Mouse (Mus musculus): ENCODE data around the gene Fcgr1. TPM values are rescaled to one million over a fixed set of nuclear protein-coding genes. Genes with fewer than 3 reads are reported as not detected.
A peak's percentile ranks its signal among the peaks of the same experiment; 100 is the strongest.
"Not testable (repeated sequence)": the region's sequence is repeated elsewhere in the genome, so short reads cannot be mapped to it uniquely, and the experiment has no call there.

Fcgr1 gene
- total and polyA plus RNA-seq, 2 experiments from 2014 or later: 1.5 to 3.0 TPM

GRCm38 (mm10) chr3:96250890-96251289 is 42.9 kb downstream of the Fcgr1 start:
- H3K9me3 ChIP-seq (replicated peaks; ENCODE audit: control insufficient read depth, low read length): no peaks in the 10 kb centered on the region
- no peaks in the 10 kb centered on the region for H3K27me3 ChIP-seq (ENCODE audit: control insufficient read depth, insufficient read depth, low read length)
- ATAC-seq (ENCODE audit: insufficient read depth, low read depth) (no peak), DNase-seq (ENCODE audit: low spot score) (no peak)
- no peak overlapping the region for H3K9ac ChIP-seq (replicated peaks; ENCODE audit: low read depth, low read length)
- H3K4me3 ChIP-seq (ENCODE audit: low read depth, low read length): no peak overlapping the region
- no peaks in the 10 kb centered on the region for H3K36me3 ChIP-seq (replicated peaks; ENCODE audit: control insufficient read depth, insufficient read depth, low read length)
- no peak overlapping the region for H3K4me2 ChIP-seq (ENCODE audit: low read depth, low read length)
- H3K4me1 ChIP-seq (ENCODE audit: control insufficient read depth, insufficient read depth): peaks cover 25% of the 10 kb centered on the region; the same call in 1 of the 2 replicates
- WGBS: 75% methylated on average over 3 of the region's 3 CpGs
- H3K27ac ChIP-seq (ENCODE audit: low read depth): no peak overlapping the region
- no peak for TF ChIP-seq CTCF (IDR thresholded peaks at IDR 0.05; ENCODE audit: low read depth)
- no peak for TF ChIP-seq EP300 (IDR thresholded peaks at IDR 0.05; ENCODE audit: low read depth)

GRCm38 (mm10) chr3:96249034-96249345 is 44.8 kb downstream of the Fcgr1 start:
- DNase-seq (ENCODE audit: low spot score): no peak
- Histone ChIP-seq H3K9ac (replicated peaks; ENCODE audit: low read depth, low read length) (no peak overlapping the region), H3K27ac (ENCODE audit: low read depth) (peak overlapping the region; percentile 22; the same call in 1 of the 2 replicates), H3K36me3 (replicated peaks; ENCODE audit: control insufficient read depth, insufficient read depth, low read length) (no peaks in the 10 kb centered on the region), H3K27me3 (ENCODE audit: control insufficient read depth, insufficient read depth, low read length) (no peaks in the 10 kb centered on the region), H3K4me1 (ENCODE audit: control insufficient read depth, insufficient read depth) (peaks cover 32% of the 10 kb centered on the region), H3K9me3 (replicated peaks; ENCODE audit: control insufficient read depth, low read length) (no peaks in the 10 kb centered on the region), H3K4me2 (ENCODE audit: low read depth, low read length) (peak overlapping the region; percentile 59; the same call in 1 of the 2 replicates), H3K4me3 (ENCODE audit: low read depth, low read length) (no peak overlapping the region; the same call in 1 of the 2 replicates)
- WGBS: 51% methylated on average over 4 of the region's 4 CpGs
- TF ChIP-seq EP300 (IDR thresholded peaks at IDR 0.05; ENCODE audit: low read depth): no peak
- no peak for TF ChIP-seq CTCF (IDR thresholded peaks at IDR 0.05; ENCODE audit: low read depth)
- ATAC-seq (ENCODE audit: insufficient read depth, low read depth): no peak

GRCm38 (mm10) chr3:96248141-96249033 is 45.4 kb downstream of the Fcgr1 start:
- Histone ChIP-seq H3K4me3 (ENCODE audit: low read depth, low read length) (peak overlapping the region; percentile 44), H3K9me3 (replicated peaks; ENCODE audit: control insufficient read depth, low read length) (no peaks in the 10 kb centered on the region), H3K4me2 (ENCODE audit: low read depth, low read length) (peak overlapping the region; percentile 59), H3K4me1 (ENCODE audit: control insufficient read depth, insufficient read depth) (peaks cover 38% of the 10 kb centered on the region), H3K27ac (ENCODE audit: low read depth) (peak overlapping the region; percentile 22; the same call in 1 of the 2 replicates), H3K27me3 (ENCODE audit: control insufficient read depth, insufficient read depth, low read length) (no peaks in the 10 kb centered on the region), H3K9ac (replicated peaks; ENCODE audit: low read depth, low read length) (no peak overlapping the region), H3K36me3 (replicated peaks; ENCODE audit: control insufficient read depth, insufficient read depth, low read length) (no peaks in the 10 kb centered on the region)
- WGBS: 53% methylated on average over 6 of the region's 6 CpGs
- TF ChIP-seq EP300 (IDR thresholded peaks at IDR 0.05; ENCODE audit: low read depth) (no peak), CTCF (IDR thresholded peaks at IDR 0.05; ENCODE audit: low read depth) (no peak)
- ATAC-seq (ENCODE audit: insufficient read depth, low read depth) (no peak), DNase-seq (ENCODE audit: low spot score) (no peak)

GRCm38 (mm10) chr3:96247356-96248140 is 46.2 kb downstream of the Fcgr1 start:
- peaks cover 38% of the 10 kb centered on the region for H3K4me1 ChIP-seq (ENCODE audit: control insufficient read depth, insufficient read depth)
- no peaks in the 10 kb centered on the region for H3K36me3 ChIP-seq (replicated peaks; ENCODE audit: control insufficient read depth, insufficient read depth, low read length)
- H3K27me3 ChIP-seq (ENCODE audit: control insufficient read depth, insufficient read depth, low read length): no peaks in the 10 kb centered on the region
- H3K4me3 ChIP-seq (ENCODE audit: low read depth, low read length): peak overlapping the region; percentile 44
- ATAC-seq (ENCODE audit: insufficient read depth, low read depth): no peak
- WGBS: 9% methylated on average over 11 of the region's 11 CpGs
- H3K4me2 ChIP-seq (ENCODE audit: low read depth, low read length): peak overlapping the region; percentile 59
- peak overlapping the region; percentile 38; the same call in 1 of the 2 replicates for H3K27ac ChIP-seq (ENCODE audit: low read depth)
- no peaks in the 10 kb centered on the region for H3K9me3 ChIP-seq (replicated peaks; ENCODE audit: control insufficient read depth, low read length)
- DNase-seq (ENCODE audit: low spot score): no peak
- H3K9ac ChIP-seq (replicated peaks; ENCODE audit: low read depth, low read length): peak overlapping the region; percentile 64
- TF ChIP-seq CTCF (IDR thresholded peaks at IDR 0.05; ENCODE audit: low read depth) (no peak), EP300 (IDR thresholded peaks at IDR 0.05; ENCODE audit: low read depth) (no peak)

GRCm38 (mm10) chr3:96246427-96246856 is 47.3 kb downstream of the Fcgr1 start, which contains the start of gene Hist2h3c1:
TSS of gene Hist2h3c1 (plus strand) at chr3:96246685.
- ATAC-seq (ENCODE audit: insufficient read depth, low read depth): peak; percentile 91
- H3K4me1 ChIP-seq (ENCODE audit: control insufficient read depth, insufficient read depth): peaks cover 38% of the 10 kb centered on the region

GRCm38 (mm10) chr3:96246018-96246417 is 47.8 kb downstream of the Fcgr1 start:
- peaks cover 41% of the 10 kb centered on the region for H3K4me1 ChIP-seq (ENCODE audit: control insufficient read depth, insufficient read depth)
- not testable (repeated sequence) for H3K36me3 ChIP-seq (replicated peaks; ENCODE audit: control insufficient read depth, insufficient read depth, low read length); DNase-seq (ENCODE audit: low spot score); H3K27me3 ChIP-seq (ENCODE audit: control insufficient read depth, insufficient read depth, low read length); ATAC-seq (ENCODE audit: insufficient read depth, low read depth); H3K9ac ChIP-seq (replicated peaks; ENCODE audit: low read depth, low read length); H3K4me2 ChIP-seq (ENCODE audit: low read depth, low read length); H3K9me3 ChIP-seq (replicated peaks; ENCODE audit: control insufficient read depth, low read length)
- H3K4me3 ChIP-seq (ENCODE audit: low read depth, low read length): peak overlapping the region; percentile 32; the same call in 1 of the 2 replicates
- H3K27ac ChIP-seq (ENCODE audit: low read depth): peak overlapping the region; percentile 84
- 0% methylated on average over 10 of the region's 21 CpGs for WGBS

More at GRCm38 (mm10) chr3:96246427-96246856, 47.3 kb downstream of the Fcgr1 start, which contains the start of gene Hist2h3c1:
- 0% methylated on average over 12 of the region's 47 CpGs for WGBS
- H3K9ac ChIP-seq (replicated peaks; ENCODE audit: low read depth, low read length): peak within 1 kb of the TSS; percentile 64
- not testable (repeated sequence) for H3K36me3 ChIP-seq (replicated peaks; ENCODE audit: control insufficient read depth, insufficient read depth, low read length); DNase-seq (ENCODE audit: low spot score); H3K9me3 ChIP-seq (replicated peaks; ENCODE audit: control insufficient read depth, low read length); H3K27me3 ChIP-seq (ENCODE audit: control insufficient read depth, insufficient read depth, low read length)
- peak within 1 kb of the TSS; percentile 44 for H3K4me3 ChIP-seq (ENCODE audit: low read depth, low read length)
- H3K4me2 ChIP-seq (ENCODE audit: low read depth, low read length): peak within 1 kb of the TSS; percentile 59
- H3K27ac ChIP-seq (ENCODE audit: low read depth): peak within 1 kb of the TSS; percentile 84

Measured in heart, postnatal 0 days (tissue).